9 mouse cellular contexts compared by ENCODE assay signal in genomic region chr9:55539661-55540390, GRCm38 (mm10). TPM values are rescaled to one million over a fixed set of nuclear protein-coding genes. Genes with fewer than 3 reads are reported as not detected.
DNase-seq lines count a peak whose midpoint lies in the region; ATAC-seq and TF ChIP-seq lines count a peak whose summit lies in the region.
"Had no signal": no experiment of that assay in that cellular context is flagged by ENCODE, and none has a peak within 500 bp of the region (broad histone marks: within the 10 kb centered on the region; RNA-seq: fewer than 3 reads in every experiment).

No protein-coding gene starts in this region.

- ATAC-seq in midbrain, embryonic 11.5 days (ENCODE audit: low FRiP score): no peak
- no peak for ATAC-seq in midbrain, embryonic 16.5 days
- no peak for ATAC-seq in intestine, embryonic 14.5 days (replicated peaks; ENCODE audit: low FRiP score, low TSS enrichment, low read depth)
- ATAC-seq in lung, postnatal 0 days: no peak

- no peak for TF ChIP-seq EP300 in lung, postnatal 0 days (IDR thresholded peaks at IDR 0.05)

- peaks cover 78% of the 10 kb centered on the region for H3K27me3 ChIP-seq in midbrain, embryonic 11.5 days (ENCODE audit: control insufficient read depth, insufficient read depth, low read length)
- peaks cover 41% of the 10 kb centered on the region for H3K27me3 ChIP-seq in midbrain, embryonic 16.5 days (ENCODE audit: control insufficient read depth, insufficient read depth, low read depth, low read length)
- peaks cover 91% of the 10 kb centered on the region for H3K27me3 ChIP-seq in forebrain, embryonic 10.5 days (ENCODE audit: poor library complexity, severe bottlenecking)
- H3K27me3 ChIP-seq in intestine, embryonic 14.5 days (replicated peaks; ENCODE audit: control insufficient read depth, insufficient read depth, low read length): peaks cover 52% of the 10 kb centered on the region
- H3K27me3 ChIP-seq in lung, postnatal 0 days (replicated peaks; ENCODE audit: insufficient read depth, low read length): peaks cover 60% of the 10 kb centered on the region

- no peak overlapping the region for H3K27ac ChIP-seq in midbrain, embryonic 11.5 days (ENCODE audit: low read depth, low read length)
- H3K27ac ChIP-seq in midbrain, embryonic 16.5 days (ENCODE audit: low read length): no peak overlapping the region
- no peak overlapping the region for H3K27ac ChIP-seq in forebrain, embryonic 10.5 days
- H3K27ac ChIP-seq in intestine, embryonic 14.5 days (ENCODE audit: low read depth): peak overlapping the region; percentile 77
- no peak overlapping the region for H3K27ac ChIP-seq in layer of hippocampus, adult 2 months
- no peak overlapping the region for H3K27ac ChIP-seq in lung, postnatal 0 days (ENCODE audit: low read length)

- peak overlapping the region; percentile 67 for H3K4me2 ChIP-seq in midbrain, embryonic 11.5 days
- no peak overlapping the region for H3K4me2 ChIP-seq in midbrain, embryonic 16.5 days (ENCODE audit: low read length)
- H3K4me2 ChIP-seq in intestine, embryonic 14.5 days (ENCODE audit: low read length): peak overlapping the region; percentile 70
- no peak overlapping the region for H3K4me2 ChIP-seq in lung, postnatal 0 days (replicated peaks; ENCODE audit: low read depth, low read length)

- no peaks in the 10 kb centered on the region for H3K9me3 ChIP-seq in midbrain, embryonic 11.5 days (ENCODE audit: control insufficient read depth, low read length)
- H3K9me3 ChIP-seq in midbrain, embryonic 16.5 days (replicated peaks; ENCODE audit: control insufficient read depth, low read length, poor library complexity, severe bottlenecking): no peaks in the 10 kb centered on the region
- H3K9me3 ChIP-seq in forebrain, embryonic 10.5 days: no peaks in the 10 kb centered on the region
- H3K9me3 ChIP-seq in intestine, embryonic 14.5 days (ENCODE audit: control insufficient read depth, low read length): no peaks in the 10 kb centered on the region
- H3K9me3 ChIP-seq in lung, postnatal 0 days (ENCODE audit: low read length): no peaks in the 10 kb centered on the region

- 2% methylated on average over 31 of the region's 31 CpGs for WGBS in midbrain, embryonic 11.5 days
- 2% methylated on average over 31 of the region's 31 CpGs for WGBS in midbrain, embryonic 16.5 days
- 1% methylated on average over 31 of the region's 31 CpGs for WGBS in forebrain, embryonic 10.5 days
- 2% methylated on average over 31 of the region's 31 CpGs for WGBS in intestine, embryonic 14.5 days
- 1% methylated on average over 31 of the region's 31 CpGs for WGBS in lung, postnatal 0 days

- H3K36me3 ChIP-seq in midbrain, embryonic 11.5 days (ENCODE audit: control insufficient read depth, insufficient read depth, low read length): no peaks in the 10 kb centered on the region
- no peaks in the 10 kb centered on the region for H3K36me3 ChIP-seq in midbrain, embryonic 16.5 days (ENCODE audit: control insufficient read depth, insufficient read depth, low read length)
- H3K36me3 ChIP-seq in forebrain, embryonic 10.5 days (replicated peaks): no peaks in the 10 kb centered on the region
- H3K36me3 ChIP-seq in intestine, embryonic 14.5 days (ENCODE audit: control insufficient read depth, insufficient read depth, low read length): no peaks in the 10 kb centered on the region
- H3K36me3 ChIP-seq in lung, postnatal 0 days (ENCODE audit: insufficient read depth, low read length): no peaks in the 10 kb centered on the region

- no peak for TF ChIP-seq CTCF in layer of hippocampus, adult 2 months (conservative IDR thresholded peaks at IDR 0.05)
- no peak for TF ChIP-seq CTCF in lung, postnatal 0 days (IDR thresholded peaks at IDR 0.05)

- H3K9ac ChIP-seq in midbrain, embryonic 11.5 days (ENCODE audit: low read length): peak overlapping the region; percentile 54
- H3K9ac ChIP-seq in midbrain, embryonic 16.5 days (ENCODE audit: low read depth, low read length): no peak overlapping the region
- H3K9ac ChIP-seq in intestine, embryonic 14.5 days (ENCODE audit: low read length): peak overlapping the region; percentile 62
- no peak overlapping the region for H3K9ac ChIP-seq in lung, postnatal 0 days (replicated peaks; ENCODE audit: low read depth)

- peak; percentile 96 for DNase-seq in midbrain, embryonic 11.5 days (ENCODE audit: low spot score, missing footprints)
- peak; percentile 45 for DNase-seq in forebrain, embryonic 10.5 days (ENCODE audit: extremely low spot score, low spot score)
- DNase-seq in intestine, embryonic 14.5 days (ENCODE audit: low spot score): peak; percentile 79
- DNase-seq in natural killer cell, adult 2 months (ENCODE audit: low spot score in 2 of 2): peak; percentile 1 to 5
- DNase-seq in yolk sac, embryonic 10.5 days (ENCODE audit: low spot score): no peak
- DNase-seq in layer of hippocampus, adult 2 months (ENCODE audit: low spot score in 2 of 2): no peak
- no peak for DNase-seq in lung, postnatal 0 days (ENCODE audit: low spot score)

- H3K4me1 ChIP-seq in midbrain, embryonic 11.5 days (ENCODE audit: control insufficient read depth, insufficient read depth, low read length): peaks cover 22% of the 10 kb centered on the region
- H3K4me1 ChIP-seq in midbrain, embryonic 16.5 days (ENCODE audit: control insufficient read depth, insufficient read depth, low read length): peaks cover 15% of the 10 kb centered on the region; the same call in 1 of the 2 replicates
- H3K4me1 ChIP-seq in forebrain, embryonic 10.5 days: peaks cover 50% of the 10 kb centered on the region
- peaks cover 10% of the 10 kb centered on the region; the same call in 1 of the 2 replicates for H3K4me1 ChIP-seq in intestine, embryonic 14.5 days (replicated peaks; ENCODE audit: control insufficient read depth, insufficient read depth, low read length)
- H3K4me1 ChIP-seq in lung, postnatal 0 days (ENCODE audit: insufficient read depth, low read depth, low read length): peaks cover 11% of the 10 kb centered on the region

- peak overlapping the region; percentile 39 for H3K4me3 ChIP-seq in midbrain, embryonic 11.5 days (ENCODE audit: low read depth, low read length)
- H3K4me3 ChIP-seq in midbrain, embryonic 16.5 days (ENCODE audit: low read depth, low read length): no peak overlapping the region
- H3K4me3 ChIP-seq in forebrain, embryonic 10.5 days: peak overlapping the region; percentile 54
- H3K4me3 ChIP-seq in intestine, embryonic 14.5 days (ENCODE audit: low read depth, low read length): peak overlapping the region; percentile 45
- no peak overlapping the region for H3K4me3 ChIP-seq in layer of hippocampus, adult 2 months
- H3K4me3 ChIP-seq in lung, postnatal 0 days (ENCODE audit: low read depth, low read length): no peak overlapping the region

RNA-seq across cellular contexts. Expression of gene Isl2, which starts 1.4 kb away (rescaled TPM):
- 5.2 and 7.1 TPM in 2 replicates for polyA plus RNA-seq in midbrain, embryonic 11.5 days (2014; fragmentation: Nextera tagmentation; extraction: Ambion mirVana)
- polyA plus RNA-seq in midbrain, embryonic 16.5 days (2015; fragmentation: Nextera tagmentation; extraction: Ambion mirVana): 1.1 and 1.7 TPM in 2 replicates
- 1.0 TPM in 2 replicates for polyA plus RNA-seq in forebrain, embryonic 10.5 days (2016; fragmentation: Nextera tagmentation; extraction: Ambion mirVana)
- polyA plus RNA-seq in intestine, embryonic 14.5 days (2014; fragmentation: Nextera tagmentation; extraction: Ambion mirVana): 6.1 and 6.7 TPM in 2 replicates
- not detected for total RNA-seq in layer of hippocampus, adult 2 months (2021)
- 0.07 TPM in 1 of 2 replicates, not detected in the other for polyA plus RNA-seq in lung, postnatal 0 days (2015; fragmentation: Nextera tagmentation; extraction: Ambion mirVana)
- total RNA-seq: hematopoietic stem cell, adult 5-6 weeks had no signal

RNA-seq across cellular contexts. Expression of gene Etfa, which starts 27.8 kb away (rescaled TPM):
- polyA plus RNA-seq in midbrain, embryonic 11.5 days (2014; fragmentation: Nextera tagmentation; extraction: Ambion mirVana): 141 and 149 TPM in 2 replicates
- 77.1 and 81.2 TPM in 2 replicates for polyA plus RNA-seq in midbrain, embryonic 16.5 days (2015; fragmentation: Nextera tagmentation; extraction: Ambion mirVana)
- 162 and 165 TPM in 2 replicates for polyA plus RNA-seq in forebrain, embryonic 10.5 days (2016; fragmentation: Nextera tagmentation; extraction: Ambion mirVana)
- 222 and 225 TPM in 2 replicates for polyA plus RNA-seq in intestine, embryonic 14.5 days (2014; fragmentation: Nextera tagmentation; extraction: Ambion mirVana)
- 10 to 100 TPM; 38.6 to 44.8 TPM for total RNA-seq in layer of hippocampus, adult 2 months (2021)
- 175 and 196 TPM in 2 replicates for polyA plus RNA-seq in lung, postnatal 0 days (2015; fragmentation: Nextera tagmentation; extraction: Ambion mirVana)

Comparison
In these comparisons a context has a peak if more than half of its experiments do, and no peak if none do; other contexts are left out.
1. H3K4me2 ChIP-seq: peak in midbrain, embryonic 11.5 days (single experiment) and intestine, embryonic 14.5 days (single experiment); none in midbrain, embryonic 16.5 days (single experiment) and lung, postnatal 0 days (single experiment).
2. H3K4me3 ChIP-seq: peak in midbrain, embryonic 11.5 days (single experiment), forebrain, embryonic 10.5 days (single experiment) and intestine, embryonic 14.5 days (single experiment); none in midbrain, embryonic 16.5 days (single experiment), layer of hippocampus, adult 2 months (single experiment) and lung, postnatal 0 days (single experiment).
3. H3K9ac ChIP-seq: peak in midbrain, embryonic 11.5 days (single experiment) and intestine, embryonic 14.5 days (single experiment); none in midbrain, embryonic 16.5 days (single experiment) and lung, postnatal 0 days (single experiment).
4. DNase-seq: peak in midbrain, embryonic 11.5 days (single experiment), forebrain, embryonic 10.5 days (single experiment), intestine, embryonic 14.5 days (single experiment) and natural killer cell, adult 2 months (2 of 2); none in yolk sac, embryonic 10.5 days (single experiment), layer of hippocampus, adult 2 months (0 of 2) and lung, postnatal 0 days (single experiment).